Mouse (Mus musculus): ENCODE measurements around the gene Usp32.
A peak's percentile ranks its signal among the peaks of the same experiment; 100 is the strongest.

GRCm38 (mm10) chr11:85184082-85184481, 44.1 kb upstream of the Usp32 start:
- TF ChIP-seq EP300 (IDR thresholded peaks at IDR 0.05; ENCODE audit: low read depth), result no peak
- peak; percentile 39 for TF ChIP-seq CTCF (IDR thresholded peaks at IDR 0.05; ENCODE audit: low read depth)

Measured in heart, postnatal 0 days (tissue).